Mouse (Mus musculus): ENCODE measurements around the gene Ccdc160.

DNA sequence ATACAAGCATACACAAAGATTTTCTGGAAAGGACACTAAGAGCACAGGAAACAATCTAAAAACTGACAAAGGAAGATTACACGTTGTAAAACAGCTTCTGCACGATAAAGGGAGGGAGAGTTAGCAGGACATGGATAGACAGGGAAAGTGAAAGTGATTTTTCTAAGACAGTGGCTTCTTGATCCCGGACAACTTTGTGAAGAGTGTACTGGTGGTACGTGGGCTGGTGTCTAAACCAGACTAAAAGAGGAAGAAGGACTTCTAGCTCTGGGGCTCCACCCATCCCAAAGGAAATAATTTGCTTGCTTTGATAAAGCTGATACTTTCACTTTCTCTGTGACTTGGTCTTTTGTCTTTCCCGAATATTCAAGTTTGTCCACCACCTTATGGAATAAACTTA, 7.1 kb upstream of the Ccdc160 start:
- TF ChIP-seq CTCF (IDR thresholded peaks at IDR 0.05; ENCODE audit: extremely low read depth, insufficient read depth, insufficient read length, insufficient replicate concordance) (no peak), POLR2A (IDR thresholded peaks at IDR 0.05; ENCODE audit: low read depth, low read length) (no peak)
